Mouse (Mus musculus) layer of hippocampus, adult 18-20 months (tissue): Measurements from ENCODE around the gene Ablim2. TPM values are rescaled to one million over a fixed set of nuclear protein-coding genes. Genes with fewer than 3 reads are reported as not detected.

Experiments used
- DNase-seq, 2 experiments: peaks; one replicate each; pipeline ENCODE4 v3.0.0; 2022; ENCODE audit warnings: low spot score in 2 of 2
- total RNA-seq, 2 experiments: library from RNA; stranded (reverse); gene quantifications; 2 replicates each; pipeline ENCODE4 v1.2.3; 2021

Gene Ablim2
- total RNA-seq, 2 experiments from 2014 or later: 131 to 142 TPM

DNA sequence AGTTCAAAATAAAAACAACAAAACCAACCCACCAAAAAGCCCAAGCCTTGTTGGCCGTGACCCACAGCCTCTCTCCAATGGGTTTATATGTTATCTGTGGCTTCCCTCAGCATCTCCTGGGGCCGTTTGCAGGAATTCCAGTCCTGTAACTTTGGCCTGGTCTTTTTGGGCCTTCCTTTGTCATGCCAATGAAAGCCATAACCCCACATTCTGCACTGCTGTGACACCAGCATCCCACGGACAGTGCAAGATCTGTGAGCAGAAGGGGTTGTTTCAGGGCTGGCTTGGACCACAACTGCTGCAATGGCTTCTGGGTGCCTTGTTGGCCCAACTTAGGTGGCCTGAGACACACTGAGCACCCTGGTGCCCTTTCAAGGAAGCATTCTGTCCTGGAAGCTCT lies 10.8 kb downstream of the Ablim2 start:
- DNase-seq: no peak

DNA sequence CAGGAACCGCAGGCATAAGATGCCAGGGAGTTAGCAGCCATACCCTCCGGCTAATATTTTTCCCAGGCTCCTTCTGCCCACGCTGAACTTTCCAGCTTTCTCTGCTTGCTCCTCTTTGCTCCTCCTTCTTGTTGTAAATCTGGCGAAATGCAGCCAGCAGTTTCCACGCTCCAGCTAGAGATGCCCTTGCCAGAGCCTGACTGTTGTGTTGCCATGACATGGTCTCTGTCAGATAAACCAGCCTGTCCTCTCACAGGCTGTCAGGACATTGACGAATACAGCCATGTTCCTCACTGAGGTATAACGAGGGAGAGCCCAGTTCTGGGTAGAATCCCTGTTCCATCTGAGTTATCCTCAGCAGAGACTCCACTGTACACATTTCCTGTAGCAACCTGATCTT lies 11.3 kb downstream of the Ablim2 start:
- no peak for DNase-seq

- DNase-seq: no peak
Observed at GRCm38 (mm10) chr5:35770246-35770645, 12.6 kb downstream of the Ablim2 start.

DNA sequence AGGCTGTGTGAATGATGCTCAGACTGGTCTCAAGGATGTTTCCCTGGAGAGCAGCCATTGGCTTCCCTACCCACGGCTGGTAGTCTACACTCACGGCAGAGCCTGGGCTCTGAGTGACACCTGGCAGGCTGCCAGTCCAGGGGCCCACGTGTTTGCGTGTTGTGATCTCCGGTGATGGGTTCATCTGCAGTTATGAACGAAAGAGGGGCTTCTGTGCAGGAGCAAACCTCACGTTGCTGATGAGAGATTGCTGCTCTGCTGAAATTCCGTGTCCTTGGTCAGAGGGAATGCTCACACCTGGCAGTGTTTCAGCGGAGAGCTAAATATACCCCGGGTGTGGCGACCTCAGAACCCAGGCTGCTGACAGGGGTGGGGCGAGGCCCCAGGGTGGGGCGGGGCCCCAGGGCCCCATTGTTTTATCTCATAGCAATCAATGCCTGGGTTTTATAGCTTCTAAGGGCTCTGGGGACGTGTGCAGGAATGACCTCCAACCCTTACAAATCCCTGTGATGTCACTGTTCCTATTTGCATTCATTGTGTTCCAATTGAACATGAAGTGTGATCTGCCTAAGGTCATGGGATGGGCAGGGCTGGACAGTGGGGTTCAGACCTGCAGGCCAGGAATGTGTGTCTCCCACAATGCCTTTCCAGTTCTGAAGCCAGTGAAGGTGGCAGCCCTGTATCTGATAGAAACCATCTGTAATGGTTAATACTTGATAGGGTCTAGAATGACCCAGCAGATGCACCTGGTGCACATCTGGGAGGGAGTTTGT lies 13.4 kb downstream of the Ablim2 start:
- no peak for DNase-seq

- no peak for DNase-seq
Observed at GRCm38 (mm10) chr5:35773274-35774136, 15.8 kb downstream of the Ablim2 start.

- DNase-seq: no peak
Observed at GRCm38 (mm10) chr5:35774137-35774424, 16.4 kb downstream of the Ablim2 start.

GRCm38 (mm10) chr5:35781116-35781515 lies 23.4 kb downstream of the Ablim2 start:
- DNase-seq: no peak

- DNase-seq: no peak
Observed at GRCm38 (mm10) chr5:35782648-35783180, 25.0 kb downstream of the Ablim2 start.

- DNase-seq: no peak
Observed at GRCm38 (mm10) chr5:35785853-35786252, 28.2 kb downstream of the Ablim2 start.

DNA sequence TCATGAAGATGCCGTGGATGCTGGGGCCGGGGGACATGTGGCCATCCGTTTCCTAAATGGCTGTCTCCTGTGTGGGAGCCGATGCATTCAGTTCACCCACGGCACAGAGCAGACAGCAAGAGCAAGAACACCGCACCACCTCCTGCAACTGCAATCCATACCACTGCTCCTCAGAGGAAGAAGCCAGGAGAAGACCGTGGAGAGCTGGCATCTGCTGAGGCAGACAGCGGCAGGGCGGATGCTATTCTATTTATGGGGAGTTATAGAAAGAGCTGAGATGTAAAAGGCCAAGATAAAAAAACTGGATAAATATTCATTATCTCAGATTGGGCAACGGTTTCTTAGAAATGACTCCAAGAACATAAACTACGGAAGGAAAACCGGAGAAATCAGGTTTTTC lies 30.2 kb downstream of the Ablim2 start:
- DNase-seq: peak in 1 of 2 experiments; percentile 28

DNA sequence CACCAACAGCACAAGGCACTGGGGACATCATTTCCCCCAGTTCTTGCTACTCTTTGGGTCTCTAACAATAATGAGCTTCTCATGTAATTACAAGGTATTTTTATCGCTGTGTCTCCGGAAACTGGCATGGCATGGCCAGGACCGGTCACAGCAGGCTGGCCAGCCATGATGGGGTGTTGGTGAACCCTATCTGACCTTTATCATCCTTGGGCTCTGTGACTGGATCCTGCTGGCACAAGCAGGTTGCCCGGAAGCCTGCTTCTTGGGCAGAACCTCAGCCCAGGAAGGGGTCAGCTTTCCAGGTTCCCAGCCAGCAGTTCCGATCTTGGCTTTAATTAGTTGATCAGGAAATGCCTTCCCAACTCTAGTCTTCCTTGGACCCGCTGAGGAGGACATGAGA lies 31.0 kb downstream of the Ablim2 start:
- no peak for DNase-seq

- DNase-seq: no peak
Observed at GRCm38 (mm10) chr5:35789697-35790096, 32.0 kb downstream of the Ablim2 start.

GRCm38 (mm10) chr5:35790387-35791065 lies 32.8 kb downstream of the Ablim2 start:
- DNase-seq: no peak

DNA sequence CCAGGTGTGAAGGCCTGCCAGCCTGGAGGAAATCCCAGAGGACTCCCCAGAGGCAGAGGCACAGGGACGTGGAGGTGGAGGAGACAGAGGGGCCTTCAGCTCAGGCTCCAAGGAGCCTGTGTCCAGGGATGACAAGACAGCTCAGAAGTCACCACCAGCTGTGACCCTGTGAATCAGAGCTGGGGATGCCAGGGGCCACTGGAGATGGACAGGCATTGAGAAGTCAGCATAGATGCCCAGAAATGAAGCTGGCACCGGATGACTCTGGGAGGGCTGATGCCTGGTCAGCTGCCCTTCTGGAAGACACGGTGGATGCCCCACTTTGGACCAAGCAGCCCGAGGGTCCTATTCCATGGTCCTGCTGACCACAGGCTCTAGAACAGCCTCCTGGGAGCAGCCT lies 36.3 kb downstream of the Ablim2 start:
- DNase-seq: no peak

- DNase-seq: no peak
Observed at GRCm38 (mm10) chr5:35794942-35795341, 37.3 kb downstream of the Ablim2 start.

DNA sequence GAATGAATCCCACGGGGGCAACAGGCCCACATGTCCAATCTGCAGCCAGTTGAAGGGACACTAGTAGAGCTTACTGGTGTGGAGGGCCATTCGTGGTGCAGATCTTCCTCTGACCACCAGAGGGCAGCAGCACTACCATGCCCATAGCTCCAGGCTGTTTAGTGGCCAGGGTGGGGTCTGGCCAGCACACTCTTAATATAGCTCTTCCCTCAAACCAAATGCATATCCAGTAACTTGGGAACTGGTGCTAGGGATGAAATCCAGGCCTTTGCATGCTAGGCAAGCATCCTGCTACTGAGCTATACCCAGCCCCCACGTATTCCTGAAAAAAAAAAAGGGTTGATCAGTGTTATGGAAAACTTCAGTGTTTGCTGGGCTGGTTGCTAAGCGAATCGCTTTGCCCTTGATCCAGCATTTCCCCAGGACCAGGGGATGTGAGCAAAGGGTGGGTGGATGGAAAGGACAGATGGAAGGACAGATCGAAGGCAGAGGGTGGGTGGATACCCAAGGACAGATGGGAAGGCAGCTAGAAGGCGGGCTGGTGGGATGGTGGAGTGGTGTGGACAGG lies 37.9 kb downstream of the Ablim2 start:
- DNase-seq: peak; percentile 72 to 87

DNA sequence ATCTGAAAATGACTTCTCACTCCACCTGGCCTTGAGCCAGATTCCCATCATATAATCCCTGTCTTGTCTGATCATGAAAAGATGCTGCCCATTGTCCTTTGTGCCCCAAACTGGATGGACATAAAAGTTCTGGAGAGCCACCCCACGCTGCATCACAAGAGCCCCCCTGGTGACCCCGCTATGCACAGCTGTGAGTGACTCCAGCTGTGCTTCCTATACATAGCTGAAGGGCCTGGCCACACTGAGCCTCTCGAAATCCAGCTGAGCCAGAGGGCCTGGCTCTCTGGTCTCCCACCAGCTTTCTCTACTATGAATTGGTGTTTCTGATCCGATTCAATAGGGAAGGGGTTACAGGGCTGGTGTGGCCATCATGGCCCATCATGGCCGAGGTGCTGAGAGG lies 38.5 kb downstream of the Ablim2 start:
- DNase-seq: no peak

DNA sequence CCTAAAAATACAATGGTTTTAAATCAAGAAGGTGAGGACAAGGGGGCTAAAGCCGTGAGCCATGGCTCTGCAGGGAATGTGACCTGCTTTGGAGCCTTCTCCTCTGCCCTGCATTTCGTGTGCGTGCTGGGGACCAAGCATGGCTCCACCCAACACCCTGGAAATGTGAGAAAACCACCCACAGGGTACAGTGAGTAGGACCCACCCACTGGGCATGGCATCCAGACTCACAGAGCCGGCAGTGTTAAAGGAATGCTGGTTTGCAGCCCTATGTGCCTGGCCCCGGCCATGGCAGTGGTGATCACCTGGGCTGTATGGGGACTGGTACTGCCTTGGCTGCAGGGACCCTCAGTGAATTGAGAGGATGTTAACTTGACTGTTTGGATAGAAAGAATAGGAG lies 41.4 kb downstream of the Ablim2 start:
- DNase-seq: peak in 1 of 2 experiments; percentile 56

- DNase-seq: no peak
Observed at GRCm38 (mm10) chr5:35803416-35803815, 45.7 kb downstream of the Ablim2 start.

- DNase-seq: no peak
Observed at GRCm38 (mm10) chr5:35804685-35805084, 47.0 kb downstream of the Ablim2 start.

- no peak for DNase-seq
Observed at GRCm38 (mm10) chr5:35805209-35805608, 47.5 kb downstream of the Ablim2 start.
